Mouse (Mus musculus) testis, adult 2 months (tissue): Measurements from ENCODE around the gene Spi1.

Experiments
- CTCF ChIP-seq: fragments of 200-500 bp; IDR thresholded peaks from 2 replicates; pipeline ENCODE4 v1.5.1; 2012; ENCODE audit warnings: low read depth, mild to moderate bottlenecking, inconsistent platforms, low read length, moderate library complexity; ENCODE audit not compliant: control insufficient read depth, insufficient read depth, insufficient replicate concordance
- POLR2A ChIP-seq: fragments of 200-500 bp; IDR thresholded peaks from 2 replicates; pipeline ENCODE4 v1.6.1; 2012; ENCODE audit warnings: low read depth, mild to moderate bottlenecking, inconsistent platforms, low read length, moderate library complexity; ENCODE audit not compliant: control insufficient read depth

DNA sequence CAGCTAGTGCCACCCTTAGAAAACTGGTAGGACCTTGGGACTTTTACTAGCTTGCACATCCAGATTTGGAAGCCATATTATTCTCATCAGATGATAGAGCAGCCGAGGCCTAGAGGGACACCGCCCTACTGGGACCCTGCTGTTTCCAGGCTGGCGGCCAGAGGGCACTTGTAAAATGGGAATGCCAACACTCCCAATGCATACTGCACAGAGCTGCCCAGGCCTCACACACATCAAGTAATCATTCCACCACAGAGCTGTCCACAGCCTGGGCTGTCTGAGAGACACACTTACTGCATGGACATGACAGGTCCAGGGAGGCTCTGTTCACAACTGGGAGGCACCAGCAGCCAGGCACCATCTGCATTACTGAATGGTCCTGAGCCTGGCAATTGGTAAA lies 15.7 kb upstream of the Spi1 start:
- TF ChIP-seq CTCF (no peak), POLR2A (no peak)
